In the genomic region with DNA sequence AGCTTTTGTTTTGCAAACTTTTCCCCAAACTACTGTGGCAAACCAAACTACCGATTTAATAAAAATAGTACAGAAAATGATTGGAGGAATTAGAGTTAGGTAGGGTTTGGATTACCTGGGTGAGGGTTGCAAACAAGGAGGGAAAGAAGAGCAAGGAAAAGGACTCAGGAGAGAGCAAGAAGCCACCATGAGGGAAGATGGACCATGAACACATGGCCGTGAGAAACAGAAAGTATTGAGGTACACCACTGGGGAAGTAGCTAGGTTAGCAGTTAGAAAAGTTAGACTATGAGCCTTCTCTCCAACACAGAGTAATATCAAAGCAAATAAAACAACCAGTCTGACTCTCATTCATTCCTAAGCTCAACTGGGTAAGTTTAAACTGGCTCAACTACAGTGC, we compare ENCODE assay signal across 30 mouse cellular contexts.
"Had no signal": no experiment of that assay in that cellular context is flagged by ENCODE, and none has a peak within 500 bp of the region (broad histone marks: within the 10 kb centered on the region; RNA-seq: fewer than 3 reads in every experiment).

No protein-coding gene starts in this region.

- DNase-seq: left cerebral cortex, postnatal 4 days; liver; liver, embryonic 13.5 days; liver, postnatal 0 days; lung, adult 18-20 months; lung, adult 2 months; lung, embryonic 14.5 days; lung, postnatal 10 days; lung, postnatal 14 days; lung, postnatal 36 days; lung, postnatal 4 days; midbrain, embryonic 14.5 days had no signal

- H3K4me1 ChIP-seq: limb, embryonic 10.5 days; limb, embryonic 12.5 days; limb, embryonic 13.5 days; limb, embryonic 15.5 days; liver, embryonic 12.5 days; liver, embryonic 13.5 days; liver, embryonic 15.5 days; lung, embryonic 15.5 days; megakaryocyte, embryonic 14.5 days; midbrain, embryonic 10.5 days; midbrain, embryonic 12.5 days; midbrain, embryonic 13.5 days; midbrain, embryonic 15.5 days; neural tube, embryonic 12.5 days had no signal

- H3K9ac ChIP-seq: limb, embryonic 12.5 days; limb, embryonic 13.5 days; limb, embryonic 15.5 days; liver, embryonic 12.5 days; liver, embryonic 13.5 days; liver, embryonic 14.5 days; liver, embryonic 15.5 days; liver, postnatal 0 days; lung, embryonic 14.5 days; lung, embryonic 15.5 days; midbrain, embryonic 12.5 days; midbrain, embryonic 13.5 days; midbrain, embryonic 15.5 days; neural tube, embryonic 12.5 days had no signal

- H3K4me3 ChIP-seq: limb, embryonic 10.5 days; limb, embryonic 12.5 days; limb, embryonic 13.5 days; limb, embryonic 15.5 days; liver, embryonic 12.5 days; liver, embryonic 13.5 days; liver, embryonic 15.5 days; lung, embryonic 15.5 days; megakaryocyte, embryonic 14.5 days; midbrain, embryonic 10.5 days; midbrain, embryonic 12.5 days; midbrain, embryonic 13.5 days; midbrain, embryonic 15.5 days; myocyte; neural tube, embryonic 12.5 days had no signal

- H3K4me2 ChIP-seq: limb, embryonic 12.5 days; limb, embryonic 13.5 days; limb, embryonic 15.5 days; liver, embryonic 11.5 days; liver, embryonic 12.5 days; liver, embryonic 13.5 days; liver, embryonic 15.5 days; lung, embryonic 14.5 days; lung, embryonic 15.5 days; midbrain, embryonic 11.5 days; midbrain, embryonic 12.5 days; midbrain, embryonic 13.5 days; midbrain, embryonic 15.5 days; neural tube, embryonic 12.5 days had no signal

- H3K36me3 ChIP-seq: limb, embryonic 10.5 days; limb, embryonic 12.5 days; limb, embryonic 13.5 days; limb, embryonic 15.5 days; liver, embryonic 12.5 days; liver, embryonic 13.5 days; liver, embryonic 15.5 days; lung, embryonic 15.5 days; midbrain, embryonic 10.5 days; midbrain, embryonic 12.5 days; midbrain, embryonic 13.5 days; midbrain, embryonic 15.5 days; neural tube, embryonic 12.5 days had no signal

- H3K27ac ChIP-seq: limb, embryonic 10.5 days; limb, embryonic 12.5 days; limb, embryonic 13.5 days; limb, embryonic 15.5 days; liver, embryonic 12.5 days; liver, embryonic 13.5 days; liver, embryonic 14.5 days; liver, embryonic 15.5 days; lung, embryonic 15.5 days; macrophage; midbrain, embryonic 10.5 days; midbrain, embryonic 12.5 days; midbrain, embryonic 13.5 days; midbrain, embryonic 15.5 days; neural tube, embryonic 12.5 days had no signal

- H3K27me3 ChIP-seq: limb, embryonic 12.5 days; limb, embryonic 13.5 days; limb, embryonic 15.5 days; liver, embryonic 12.5 days; liver, embryonic 13.5 days; liver, embryonic 15.5 days; lung, embryonic 15.5 days; megakaryocyte, embryonic 14.5 days; midbrain, embryonic 12.5 days; midbrain, embryonic 13.5 days; midbrain, embryonic 15.5 days; neural tube, embryonic 12.5 days had no signal

- H3K9me3 ChIP-seq: limb, embryonic 10.5 days; limb, embryonic 12.5 days; limb, embryonic 13.5 days; limb, embryonic 15.5 days; liver, embryonic 12.5 days; liver, embryonic 13.5 days; liver, embryonic 15.5 days; lung, embryonic 15.5 days; megakaryocyte, embryonic 14.5 days; midbrain, embryonic 10.5 days; midbrain, embryonic 12.5 days; midbrain, embryonic 13.5 days; midbrain, embryonic 15.5 days; neural tube, embryonic 12.5 days had no signal
